Mouse (Mus musculus) megakaryocyte-erythroid progenitor cell, adult 5-6 weeks (primary cell): Measurements from ENCODE around the gene Gata5. TPM values are rescaled to one million over a fixed set of nuclear protein-coding genes. Genes with fewer than 3 reads are reported as not detected.

Source experiments
- ATAC-seq: replicated peaks from 2 replicates; pipeline ENCODE4 v1.8.0; 2016; ENCODE audit warnings: mild to moderate bottlenecking, inconsistent platforms; ENCODE audit not compliant: severe bottlenecking, poor library complexity, low FRiP score, low TSS enrichment
- total RNA-seq, 2 experiments: library from RNA; stranded (forward) in 1 of 2; stranded (reverse) in 1 of 2; fragments of 200-1000, 215-1000 nt in 1 of 2; fragments of >200 nt in 1 of 2; fragmentation: Nextera tagmentation in 1 of 2; gene quantifications; 2 replicates each; pipeline ENCODE4 v1.2.3; 2014 to 2017

The Gata5 gene
- total RNA-seq, 2 experiments from 2014 or later = not detected

GRCm38 (mm10) chr2:180275836-180276235 is 58.7 kb downstream of the Gata5 start:
- peak; percentile 57 for ATAC-seq

Other genes starting within 250 kb of the Gata5 start
- gene Hrh3, start 230.2 kb downstream of the Gata5 start, total RNA-seq (2014; fragmentation: Nextera tagmentation) = not detected in 2 replicates
- not detected in 2 replicates for gene Hrh3, start 230.2 kb downstream of the Gata5 start, total RNA-seq (2017)
- 23.9 and 25.4 TPM in 2 replicates for gene Osbpl2, start 215.4 kb downstream of the Gata5 start, total RNA-seq (2014; fragmentation: Nextera tagmentation)
- gene Osbpl2, start 215.4 kb downstream of the Gata5 start, total RNA-seq (2017) = 29.4 and 35.1 TPM in 2 replicates
- gene Adrm1, start 163.2 kb downstream of the Gata5 start, total RNA-seq (2014; fragmentation: Nextera tagmentation) = 143 and 144 TPM in 2 replicates
- gene Adrm1, start 163.2 kb downstream of the Gata5 start, total RNA-seq (2017) = 51.7 and 76.2 TPM in 2 replicates
- 0.04 and 0.25 TPM in 2 replicates for gene Lama5, start 108.8 kb downstream of the Gata5 start, total RNA-seq (2014; fragmentation: Nextera tagmentation)
- 0.05 TPM in 1 of 2 replicates, not detected in the other for gene Lama5, start 108.8 kb downstream of the Gata5 start, total RNA-seq (2017)
- 3,693 and 4,041 TPM in 2 replicates for gene Rps21, start 77.3 kb downstream of the Gata5 start, total RNA-seq (2014; fragmentation: Nextera tagmentation)
- gene Rps21, start 77.3 kb downstream of the Gata5 start, total RNA-seq (2017) = 2,831 and 3,324 TPM in 2 replicates
- 13.8 and 14.4 TPM in 2 replicates for gene Cables2, start 61.2 kb downstream of the Gata5 start, total RNA-seq (2014; fragmentation: Nextera tagmentation)
- gene Cables2, start 61.2 kb downstream of the Gata5 start, total RNA-seq (2017) = 7.4 and 20.8 TPM in 2 replicates
- not detected in 2 replicates for gene Rbbp8nl, start 44.8 kb downstream of the Gata5 start, total RNA-seq (2014; fragmentation: Nextera tagmentation)
- gene Rbbp8nl, start 44.8 kb downstream of the Gata5 start, total RNA-seq (2017) = not detected in 2 replicates
- gene Slco4a1, start 121.5 kb upstream of the Gata5 start, total RNA-seq (2014; fragmentation: Nextera tagmentation) = 2.2 TPM in 1 of 2 replicates, not detected in the other
- 0.80 and 1.5 TPM in 2 replicates for gene Slco4a1, start 121.5 kb upstream of the Gata5 start, total RNA-seq (2017)
- gene Ntsr1, start 165.3 kb upstream of the Gata5 start, total RNA-seq (2014; fragmentation: Nextera tagmentation) = not detected in 2 replicates
- gene Ntsr1, start 165.3 kb upstream of the Gata5 start, total RNA-seq (2017) = not detected in 2 replicates
- gene Mrgbp, start 246.6 kb upstream of the Gata5 start, total RNA-seq (2014; fragmentation: Nextera tagmentation) = 32.0 and 43.3 TPM in 2 replicates
- gene Mrgbp, start 246.6 kb upstream of the Gata5 start, total RNA-seq (2017) = 37.5 and 39.7 TPM in 2 replicates